Mouse (Mus musculus) embryonic facial prominence, embryonic 15.5 days (tissue): ENCODE data around the gene Gucy1b2. TPM values are rescaled to one million over a fixed set of nuclear protein-coding genes. Genes with fewer than 3 reads are reported as not detected.

ENCODE experiments used
- ATAC-seq: fragments of 200-750 bp; cut with Nextera tagmentation; 2 replicates; pipeline ENCODE4 v1.8.0; 2017; ENCODE audit warnings: low read depth, moderate TSS enrichment; ENCODE audit not compliant: insufficient number of reproducible peaks, low FRiP score, low TSS enrichment
- H3K27ac ChIP-seq: fragments of 300-500 bp; sonication (generic); replicated peaks from 2 replicates; pipeline ENCODE4 v1.5.1; 2015; ENCODE audit warnings: mild to moderate bottlenecking, inconsistent platforms
- H3K27me3 ChIP-seq: fragments of 300-500 bp; sonication (generic); 2 replicates; pipeline ENCODE4 v1.6.1; 2015; ENCODE audit warnings: inconsistent platforms
- H3K36me3 ChIP-seq: fragments of 300-500 bp; sonication (generic); 2 replicates; pipeline ENCODE4 v1.6.1; 2015; ENCODE audit warnings: mild to moderate bottlenecking, inconsistent platforms
- H3K4me1 ChIP-seq: fragments of 300-500 bp; sonication (generic); 2 replicates; pipeline ENCODE4 v1.6.1; 2015; ENCODE audit warnings: inconsistent platforms
- H3K4me2 ChIP-seq: fragments of 300-500 bp; sonication (generic); replicated peaks from 2 replicates; pipeline ENCODE4 v1.6.1; 2015; ENCODE audit warnings: mild to moderate bottlenecking, inconsistent platforms
- H3K4me3 ChIP-seq: fragments of 300-500 bp; sonication (generic); replicated peaks from 2 replicates; pipeline ENCODE4 v1.5.1; 2015; ENCODE audit warnings: mild to moderate bottlenecking, inconsistent platforms
- H3K9ac ChIP-seq: fragments of 300-500 bp; sonication (generic); 2 replicates; pipeline ENCODE4 v1.6.1; 2015; ENCODE audit warnings: inconsistent platforms
- H3K9me3 ChIP-seq: fragments of 300-500 bp; sonication (generic); replicated peaks from 2 replicates; pipeline ENCODE4 v1.6.1; 2016; ENCODE audit warnings: inconsistent platforms
- WGBS: fragments of 180-500 bp; shearing (Covaris S2); methylation state at CpG from one replicate; pipeline ENCODE4 v1.1.7; 2015; 5-methylcytosine and 5-hydroxymethylcytosine counted together
- polyA plus RNA-seq: library from polyadenylated mRNA; unstranded; fragments of >200 nt; fragmentation: Nextera tagmentation; extraction: Ambion mirVana; gene quantifications from 2 replicates; pipeline ENCODE4 v1.2.1, GENCODE M21; 2015

The Gucy1b2 gene
- polyA plus RNA-seq, 1 experiment from 2014 or later: 0.40 TPM

DNA sequence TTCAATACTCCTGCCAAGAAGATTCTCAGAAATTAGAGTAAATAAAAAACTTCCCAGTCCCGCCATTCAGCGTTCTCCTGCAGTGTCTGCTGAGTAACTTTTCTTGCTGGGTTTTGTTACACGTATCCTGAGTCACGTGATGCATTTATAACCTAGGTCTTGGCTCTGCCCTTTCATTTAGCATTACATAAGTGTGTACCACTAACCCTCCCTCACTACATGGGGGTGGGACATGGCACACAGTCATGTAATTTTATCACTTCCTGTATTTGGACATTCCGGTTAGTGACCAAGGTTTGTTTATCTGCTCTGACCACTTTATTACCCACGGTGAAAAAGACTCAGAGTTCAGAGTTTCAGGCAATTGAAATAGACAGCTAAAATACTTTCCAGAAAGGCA lies 85.3 kb downstream of the Gucy1b2 start:
- ATAC-seq: no peak
- peaks cover 14% of the 10 kb centered on the region; the same call in 1 of the 2 replicates for H3K36me3 ChIP-seq
- H3K4me3 ChIP-seq: no peak overlapping the region
- 52% methylated on average over 6 of the region's 6 CpGs for WGBS
- no peak overlapping the region for H3K9ac ChIP-seq
- H3K9me3 ChIP-seq: no peaks in the 10 kb centered on the region
- no peaks in the 10 kb centered on the region for H3K27me3 ChIP-seq
- no peak overlapping the region for H3K27ac ChIP-seq
- peaks cover 14% of the 10 kb centered on the region for H3K4me1 ChIP-seq
- no peak overlapping the region for H3K4me2 ChIP-seq

DNA sequence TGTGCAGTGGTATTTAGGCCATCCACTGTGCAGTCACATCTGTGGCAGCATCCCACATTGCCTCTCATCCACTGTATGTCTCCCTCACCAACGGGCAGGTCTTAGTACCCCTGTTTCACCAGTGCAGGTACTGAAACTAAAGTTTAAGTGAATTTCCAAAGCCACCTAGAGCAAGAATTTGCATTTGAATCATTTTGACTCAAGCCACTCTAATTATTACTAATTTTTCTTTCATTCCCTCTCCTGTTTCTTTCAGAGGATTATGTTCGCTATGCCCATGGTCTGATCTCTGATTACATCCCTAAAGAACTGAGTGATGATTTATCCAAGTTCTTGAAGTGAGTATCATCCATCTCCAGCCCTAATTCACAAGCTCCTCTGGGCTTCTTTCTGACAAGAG lies 92.3 kb downstream of the Gucy1b2 start:
- Histone ChIP-seq H3K4me2 (no peak overlapping the region), H3K9me3 (no peaks in the 10 kb centered on the region), H3K4me1 (no peaks in the 10 kb centered on the region), H3K27ac (no peak overlapping the region), H3K27me3 (no peaks in the 10 kb centered on the region), H3K36me3 (peaks cover 19% of the 10 kb centered on the region; the same call in 1 of the 2 replicates), H3K9ac (no peak overlapping the region), H3K4me3 (no peak overlapping the region)
- 85% methylated on average over 2 of the region's 2 CpGs for WGBS
- no peak for ATAC-seq

GRCm38 (mm10) chr14:62361263-62361980 lies 94.7 kb downstream of the Gucy1b2 start:
- Histone ChIP-seq H3K4me2 (no peak overlapping the region), H3K4me3 (no peak overlapping the region), H3K27me3 (no peaks in the 10 kb centered on the region), H3K9ac (no peak overlapping the region), H3K36me3 (peaks cover 15% of the 10 kb centered on the region; the same call in 1 of the 2 replicates), H3K4me1 (no peaks in the 10 kb centered on the region), H3K27ac (no peak overlapping the region), H3K9me3 (no peaks in the 10 kb centered on the region)
- WGBS: 79% methylated on average over 8 of the region's 8 CpGs
- ATAC-seq: no peak

DNA sequence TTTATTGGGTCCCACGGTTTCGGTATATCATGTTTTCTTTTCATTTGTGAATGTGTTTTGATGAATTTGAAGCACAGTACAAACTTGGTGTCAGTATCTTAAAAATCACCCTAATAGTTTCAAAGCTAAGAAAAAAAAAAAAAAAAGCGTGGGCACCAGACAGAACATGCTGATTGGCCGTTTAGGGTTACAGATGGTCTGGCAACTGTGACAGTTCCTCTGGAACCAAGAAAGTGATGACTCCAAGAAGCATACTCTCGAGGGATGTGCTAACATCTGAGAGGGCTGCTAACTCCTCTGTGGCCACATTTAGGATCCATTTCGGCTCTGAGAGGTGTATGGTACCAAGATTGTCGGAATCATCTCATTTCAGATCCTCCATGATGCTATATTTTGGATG lies 100.9 kb downstream of the Gucy1b2 start:
- no peaks in the 10 kb centered on the region for H3K36me3 ChIP-seq
- H3K9me3 ChIP-seq: no peaks in the 10 kb centered on the region
- H3K4me1 ChIP-seq: no peaks in the 10 kb centered on the region
- no peaks in the 10 kb centered on the region for H3K27me3 ChIP-seq
- no peak overlapping the region for H3K4me3 ChIP-seq
- H3K9ac ChIP-seq: no peak overlapping the region
- no peak for ATAC-seq
- 79% methylated on average over 7 of the region's 7 CpGs for WGBS
- no peak overlapping the region for H3K27ac ChIP-seq
- H3K4me2 ChIP-seq: no peak overlapping the region

- Histone ChIP-seq H3K9me3 (no peaks in the 10 kb centered on the region), H3K36me3 (no peaks in the 10 kb centered on the region), H3K9ac (no peak overlapping the region), H3K27ac (no peak overlapping the region), H3K4me3 (no peak overlapping the region), H3K4me1 (no peaks in the 10 kb centered on the region), H3K27me3 (no peaks in the 10 kb centered on the region), H3K4me2 (no peak overlapping the region)
- WGBS: 84% methylated on average over 5 of the region's 5 CpGs
- no peak for ATAC-seq
Measured at GRCm38 (mm10) chr14:62353793-62354192, 102.3 kb downstream of the Gucy1b2 start.

DNA sequence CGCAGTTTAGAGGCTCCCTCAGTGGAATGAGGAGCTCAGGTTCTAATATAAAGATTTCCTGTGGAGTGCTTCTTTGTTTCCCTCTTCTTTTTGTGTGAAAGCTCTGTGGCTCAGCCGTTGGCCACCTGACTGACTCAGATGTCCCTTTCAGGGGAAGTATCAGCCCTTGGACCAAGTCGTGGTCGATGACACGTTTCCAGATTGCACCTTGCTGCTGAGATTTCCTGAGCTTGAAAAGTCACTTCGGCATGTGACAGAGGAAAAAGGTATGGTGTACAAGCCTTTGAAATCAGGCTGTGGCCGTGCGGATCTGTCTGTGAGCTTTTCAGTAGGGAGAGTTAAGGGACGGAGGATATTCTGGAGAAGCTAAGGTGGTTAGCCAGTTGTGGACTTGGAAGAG lies 102.7 kb downstream of the Gucy1b2 start:
- Histone ChIP-seq H3K4me2 (no peak overlapping the region), H3K9me3 (no peaks in the 10 kb centered on the region), H3K36me3 (no peaks in the 10 kb centered on the region), H3K27ac (no peak overlapping the region), H3K4me3 (no peak overlapping the region), H3K27me3 (no peaks in the 10 kb centered on the region), H3K4me1 (no peaks in the 10 kb centered on the region), H3K9ac (no peak overlapping the region)
- no peak for ATAC-seq
- WGBS: 84% methylated on average over 9 of the region's 9 CpGs

GRCm38 (mm10) chr14:62350890-62351289 lies 105.2 kb downstream of the Gucy1b2 start:
- no peak overlapping the region for H3K4me2 ChIP-seq
- H3K27ac ChIP-seq: no peak overlapping the region
- no peaks in the 10 kb centered on the region for H3K9me3 ChIP-seq
- no peaks in the 10 kb centered on the region for H3K4me1 ChIP-seq
- WGBS: 93% methylated on average over 3 of the region's 3 CpGs
- H3K9ac ChIP-seq: no peak overlapping the region
- no peak for ATAC-seq
- H3K4me3 ChIP-seq: no peak overlapping the region
- H3K27me3 ChIP-seq: no peaks in the 10 kb centered on the region
- H3K36me3 ChIP-seq: no peaks in the 10 kb centered on the region

- 70% methylated on average over 4 of the region's 4 CpGs for WGBS
- Histone ChIP-seq H3K27me3 (no peaks in the 10 kb centered on the region), H3K36me3 (no peaks in the 10 kb centered on the region), H3K4me2 (no peak overlapping the region), H3K4me3 (no peak overlapping the region), H3K9ac (no peak overlapping the region), H3K9me3 (no peaks in the 10 kb centered on the region), H3K27ac (no peak overlapping the region), H3K4me1 (0 out of 2 replicates have a peak, but pooled peaks cover under 1% of the 10 kb centered on the region)
- no peak for ATAC-seq
Measured at GRCm38 (mm10) chr14:62350186-62350585, 105.9 kb downstream of the Gucy1b2 start.

GRCm38 (mm10) chr14:62349786-62350185 lies 106.3 kb downstream of the Gucy1b2 start:
- H3K4me2 ChIP-seq: no peak overlapping the region
- no peaks in the 10 kb centered on the region for H3K36me3 ChIP-seq
- no peak for ATAC-seq
- H3K4me1 ChIP-seq: 0 out of 2 replicates have a peak, but pooled peaks cover 4% of the 10 kb centered on the region
- H3K9me3 ChIP-seq: no peaks in the 10 kb centered on the region
- no peaks in the 10 kb centered on the region for H3K27me3 ChIP-seq
- no peak overlapping the region for H3K9ac ChIP-seq
- 63% methylated on average over 5 of the region's 5 CpGs for WGBS
- H3K4me3 ChIP-seq: no peak overlapping the region
- H3K27ac ChIP-seq: no peak overlapping the region

DNA sequence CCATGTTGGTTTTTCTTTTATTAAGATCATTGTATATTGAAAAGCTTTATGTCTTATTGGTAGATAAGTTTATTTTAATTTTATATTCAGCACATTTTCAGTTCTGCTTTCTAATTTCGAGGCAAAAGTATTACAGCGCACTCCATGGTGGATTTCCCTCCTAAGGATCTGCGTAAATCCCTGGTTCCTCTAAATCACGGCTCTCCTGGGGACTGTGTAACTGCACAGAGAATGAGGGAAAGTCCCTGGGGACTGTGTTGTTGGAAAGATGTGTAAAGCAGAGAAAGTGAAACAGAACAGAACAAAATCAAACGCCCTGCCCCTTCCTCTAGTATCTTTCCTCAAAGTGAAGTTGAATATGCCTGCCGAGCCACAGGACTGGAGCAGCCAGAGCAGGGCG lies 109.0 kb downstream of the Gucy1b2 start:
- H3K9me3 ChIP-seq: no peaks in the 10 kb centered on the region

GRCm38 (mm10) chr14:62346570-62346969 lies 109.5 kb downstream of the Gucy1b2 start:
- H3K4me2 ChIP-seq: no peak overlapping the region
- H3K9ac ChIP-seq: no peak overlapping the region
- no peaks in the 10 kb centered on the region for H3K36me3 ChIP-seq
- 71% methylated on average over 11 of the region's 11 CpGs for WGBS
- H3K27me3 ChIP-seq: no peaks in the 10 kb centered on the region
- no peaks in the 10 kb centered on the region for H3K9me3 ChIP-seq
- H3K4me1 ChIP-seq: peaks cover 21% of the 10 kb centered on the region
- no peak overlapping the region for H3K27ac ChIP-seq
- no peak overlapping the region for H3K4me3 ChIP-seq
- ATAC-seq: no peak

More for the DNA sequence above, 109.0 kb downstream of the Gucy1b2 start:
- Histone ChIP-seq H3K4me2 (no peak overlapping the region), H3K27me3 (no peaks in the 10 kb centered on the region), H3K27ac (no peak overlapping the region), H3K4me3 (no peak overlapping the region), H3K4me1 (peaks cover 17% of the 10 kb centered on the region), H3K9ac (no peak overlapping the region), H3K36me3 (no peaks in the 10 kb centered on the region)
- no peak for ATAC-seq
- WGBS: 77% methylated on average over 7 of the region's 7 CpGs
